Mouse (Mus musculus) neural tube, embryonic 13.5 days (tissue): ENCODE results near the gene Stpg3. TPM values are rescaled to one million over a fixed set of nuclear protein-coding genes. Genes with fewer than 3 reads are reported as not detected.
"Not testable (repeated sequence)": the region's sequence is repeated elsewhere in the genome, so short reads cannot be mapped to it uniquely, and the experiment has no call there.

Experiments
- ATAC-seq: fragments of 200-750 bp; cut with Nextera tagmentation; 2 replicates; pipeline ENCODE4 v1.8.0; 2017; ENCODE audit warnings: low read depth, mild to moderate bottlenecking, moderate TSS enrichment, moderate library complexity
- H3K27ac ChIP-seq: fragments of 300-500 bp; sonication (generic); replicated peaks from 2 replicates; pipeline ENCODE4 v1.5.1; 2015; ENCODE audit warnings: moderate library complexity, mild to moderate bottlenecking, inconsistent platforms
- H3K27me3 ChIP-seq: fragments of 300-500 bp; sonication (generic); 2 replicates; pipeline ENCODE4 v1.6.1; 2015; ENCODE audit warnings: mild to moderate bottlenecking, inconsistent platforms
- H3K36me3 ChIP-seq: fragments of 300-500 bp; sonication (generic); 2 replicates; pipeline ENCODE4 v1.6.1; 2015; ENCODE audit warnings: mild to moderate bottlenecking, inconsistent platforms
- H3K4me1 ChIP-seq: fragments of 300-500 bp; sonication (generic); replicated peaks from 2 replicates; pipeline ENCODE4 v1.6.1; 2015; ENCODE audit warnings: inconsistent platforms
- H3K4me2 ChIP-seq: fragments of 300-500 bp; sonication (generic); 2 replicates; pipeline ENCODE4 v1.6.1; 2015; ENCODE audit warnings: inconsistent platforms, mild to moderate bottlenecking, moderate library complexity
- H3K4me3 ChIP-seq: fragments of 300-500 bp; sonication (generic); 2 replicates; pipeline ENCODE4 v1.5.1; 2015; ENCODE audit warnings: mild to moderate bottlenecking, inconsistent platforms
- H3K9ac ChIP-seq: fragments of 300-500 bp; sonication (generic); 2 replicates; pipeline ENCODE4 v1.6.1; 2015; ENCODE audit warnings: moderate library complexity, mild to moderate bottlenecking, inconsistent platforms
- H3K9me3 ChIP-seq: fragments of 300-500 bp; sonication (generic); 2 replicates; pipeline ENCODE4 v1.6.1; 2016; ENCODE audit warnings: inconsistent platforms
- WGBS: fragments of 180-500 bp; shearing (Covaris S2); methylation state at CpG from one replicate; pipeline ENCODE4 v1.1.7; 2015; 5-methylcytosine and 5-hydroxymethylcytosine counted together
- polyA plus RNA-seq: library from polyadenylated mRNA; unstranded; fragments of >200 nt; fragmentation: Nextera tagmentation; extraction: Ambion mirVana; gene quantifications from 2 replicates; pipeline ENCODE4 v1.2.1, GENCODE M21; 2015

Stpg3 gene
- 0.15 TPM in 1 of 2 replicates, not detected in the other for polyA plus RNA-seq

- Histone ChIP-seq H3K9ac (no peak within 1 kb of the TSS), H3K27ac (no peak within 1 kb of the TSS), H3K4me3 (no peak within 1 kb of the TSS), H3K4me2 (no peak within 1 kb of the TSS), H3K4me1 (peaks cover 17% of the 10 kb centered on the region), H3K27me3 (peaks cover 17% of the 10 kb centered on the region; the same call in 1 of the 2 replicates), H3K9me3 (no peaks in the 10 kb centered on the region), H3K36me3 (no peaks in the 10 kb centered on the region)
- no peak for ATAC-seq
- WGBS: 77% methylated on average over 3 of the region's 3 CpGs
These were observed at the start of gene Stpg3 for GRCm38 (mm10) chr2:25214444-25214843. Gene Stpg3 (minus strand): TSS chr2:25214637.

DNA sequence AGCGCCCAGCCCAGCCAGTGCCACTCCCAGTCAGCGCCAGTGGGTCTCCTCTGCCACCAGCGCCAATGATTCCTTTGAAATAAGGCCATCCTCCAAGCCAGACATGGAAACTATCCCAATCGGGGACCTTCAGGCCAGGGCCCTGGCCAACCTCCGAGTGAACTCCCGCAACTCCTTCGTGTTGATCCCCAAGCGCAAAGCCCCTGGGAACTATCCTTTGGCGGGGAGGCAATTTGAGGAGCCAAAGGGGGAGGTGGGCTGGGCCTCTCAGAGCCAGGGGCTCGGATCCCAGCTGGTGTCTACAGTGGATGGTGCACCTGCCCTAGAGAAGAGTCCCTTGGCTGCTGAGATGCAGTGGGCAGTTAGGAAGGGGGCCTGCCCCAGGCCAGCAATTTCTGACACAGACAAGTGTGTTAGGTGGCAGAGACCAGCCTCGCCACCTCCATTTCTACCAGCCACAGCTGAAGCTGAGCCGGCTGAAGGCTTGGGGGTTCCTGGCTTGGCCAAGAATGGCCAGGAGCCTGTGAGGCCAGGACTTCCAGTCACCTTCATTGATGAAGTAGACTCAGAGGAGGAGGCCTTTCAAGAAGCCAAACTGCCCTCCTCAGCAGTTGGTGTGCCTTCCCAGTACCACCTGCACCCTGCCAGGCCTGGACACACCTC is 49.3 kb upstream of the Stpg3 start:
- peak overlapping the region; percentile 87; the same call in 1 of the 2 replicates for H3K27ac ChIP-seq
- peak overlapping the region; percentile 94 for H3K4me2 ChIP-seq
- ATAC-seq: no peak
- H3K36me3 ChIP-seq: peaks cover 7% of the 10 kb centered on the region; the same call in 1 of the 2 replicates
- peak overlapping the region; percentile 81 for H3K4me3 ChIP-seq
- peaks cover 59% of the 10 kb centered on the region for H3K4me1 ChIP-seq
- peaks cover 13% of the 10 kb centered on the region for H3K27me3 ChIP-seq
- WGBS: 15% methylated on average over 12 of the region's 12 CpGs
- peak overlapping the region; percentile 81 for H3K9ac ChIP-seq
- no peaks in the 10 kb centered on the region for H3K9me3 ChIP-seq

GRCm38 (mm10) chr2:25262795-25263622 is 48.6 kb upstream of the Stpg3 start:
- peaks cover 54% of the 10 kb centered on the region for H3K4me1 ChIP-seq
- no peaks in the 10 kb centered on the region for H3K9me3 ChIP-seq
- H3K27me3 ChIP-seq: peaks cover 13% of the 10 kb centered on the region
- H3K27ac ChIP-seq: peak overlapping the region; percentile 87
- H3K36me3 ChIP-seq: no peaks in the 10 kb centered on the region
- H3K4me3 ChIP-seq: peak overlapping the region; percentile 81
- under 1% methylated on average over 82 of the region's 82 CpGs for WGBS
- H3K9ac ChIP-seq: peak overlapping the region; percentile 81
- peak; percentile 28 for ATAC-seq
- peak overlapping the region; percentile 94 for H3K4me2 ChIP-seq

GRCm38 (mm10) chr2:25262291-25262767 is 47.9 kb upstream of the Stpg3 start, which contains the start of gene Tprn:
Gene Tprn (plus strand): TSS chr2:25262618.
- peaks cover 48% of the 10 kb centered on the region for H3K4me1 ChIP-seq

GRCm38 (mm10) chr2:25261870-25262269 is 47.4 kb upstream of the Stpg3 start:
- Histone ChIP-seq H3K4me1 (peaks cover 47% of the 10 kb centered on the region), H3K27ac (peak overlapping the region; percentile 68), H3K4me2 (peak overlapping the region; percentile 94), H3K9me3 (no peaks in the 10 kb centered on the region), H3K27me3 (peaks cover 13% of the 10 kb centered on the region), H3K36me3 (no peaks in the 10 kb centered on the region), H3K9ac (peak overlapping the region; percentile 62), H3K4me3 (peak overlapping the region; percentile 81)
- ATAC-seq: peak; percentile 2; the same call in 1 of the 2 replicates
- WGBS: 57% methylated on average over 12 of the region's 12 CpGs

More at GRCm38 (mm10) chr2:25262291-25262767, 47.9 kb upstream of the Stpg3 start, which contains the start of gene Tprn:
- WGBS: 1% methylated on average over 39 of the region's 39 CpGs
- Histone ChIP-seq H3K27ac (peak within 1 kb of the TSS; percentile 87), H3K27me3 (peaks cover 13% of the 10 kb centered on the region), H3K4me2 (peak within 1 kb of the TSS; percentile 94), H3K9me3 (no peaks in the 10 kb centered on the region), H3K36me3 (no peaks in the 10 kb centered on the region), H3K9ac (peak within 1 kb of the TSS; percentile 81), H3K4me3 (peak within 1 kb of the TSS; percentile 81)
- ATAC-seq: peak; percentile 98

DNA sequence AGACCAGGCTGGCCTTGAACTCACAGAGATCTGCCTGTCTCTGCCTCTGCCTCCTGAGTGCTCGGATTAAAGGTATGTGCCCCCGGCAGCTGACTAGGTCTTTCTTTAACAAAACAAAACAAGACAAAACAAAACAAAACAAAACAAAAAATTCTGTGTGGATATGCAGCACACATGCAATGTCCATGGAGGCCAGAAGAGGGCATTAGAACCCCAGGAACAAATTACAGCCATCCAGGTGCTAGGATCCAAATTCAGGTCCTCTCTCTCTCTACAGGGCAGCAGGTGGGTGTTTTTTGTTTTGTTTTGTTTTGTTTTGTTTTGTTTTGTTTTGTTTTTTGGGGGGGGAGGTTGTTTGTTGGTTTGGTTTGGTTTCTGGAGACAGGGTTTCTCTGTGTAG is 44.5 kb upstream of the Stpg3 start:
- Histone ChIP-seq H3K4me3 (no peak overlapping the region), H3K9ac (no peak overlapping the region), H3K27ac (no peak overlapping the region), H3K4me1 (peaks cover 38% of the 10 kb centered on the region), H3K36me3 (no peaks in the 10 kb centered on the region), H3K27me3 (peaks cover 5% of the 10 kb centered on the region), H3K9me3 (no peaks in the 10 kb centered on the region), H3K4me2 (no peak overlapping the region)
- WGBS: 54% methylated on average over 2 of the region's 2 CpGs
- ATAC-seq: no peak

- H3K9ac ChIP-seq, H3K4me2 ChIP-seq, H3K27me3 ChIP-seq, H3K27ac ChIP-seq, H3K9me3 ChIP-seq, H3K4me3 ChIP-seq, ATAC-seq: not testable (repeated sequence)
- WGBS: 91% methylated on average over 5 of the region's 5 CpGs
- Histone ChIP-seq H3K36me3 (peaks cover 12% of the 10 kb centered on the region; the same call in 1 of the 2 replicates), H3K4me1 (peaks cover 29% of the 10 kb centered on the region)
These were observed 42.8 kb upstream of the Stpg3 start for GRCm38 (mm10) chr2:25257250-25257649.

- H3K4me3 ChIP-seq: peak overlapping the region; percentile 79
- H3K9ac ChIP-seq: peak overlapping the region; percentile 88
- 59% methylated on average over 12 of the region's 12 CpGs for WGBS
- not testable (repeated sequence) for H3K27me3 ChIP-seq, H3K27ac ChIP-seq, H3K9me3 ChIP-seq, ATAC-seq
- peak overlapping the region; percentile 100 for H3K4me2 ChIP-seq
- peaks cover 25% of the 10 kb centered on the region for H3K4me1 ChIP-seq
- H3K36me3 ChIP-seq: peaks cover 18% of the 10 kb centered on the region
These were observed 42.1 kb upstream of the Stpg3 start for GRCm38 (mm10) chr2:25256443-25257109.

DNA sequence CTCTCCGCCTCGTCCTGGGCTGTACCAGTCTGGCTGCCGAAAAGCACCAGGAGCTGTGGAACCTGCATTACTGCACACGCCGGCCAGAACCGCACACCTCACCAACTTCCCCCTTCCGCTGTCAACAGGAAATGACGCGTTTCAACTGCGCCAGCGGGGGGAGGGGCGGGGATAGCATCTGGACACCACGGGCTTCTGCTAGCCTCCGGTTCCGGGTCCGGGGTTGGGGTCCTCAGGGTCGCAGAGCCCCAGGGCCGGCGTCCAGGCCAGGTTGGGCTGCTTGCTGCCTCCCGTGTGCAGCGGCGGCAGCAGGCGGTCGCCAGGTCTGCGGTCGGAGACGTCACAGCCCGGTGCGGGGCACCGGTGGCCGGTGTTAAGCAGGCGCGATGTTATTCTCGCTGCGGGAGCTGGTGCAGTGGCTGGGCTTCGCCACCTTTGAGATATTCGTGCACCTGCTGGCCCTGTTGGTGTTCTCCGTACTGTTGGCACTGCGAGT is 40.9 kb upstream of the Stpg3 start, which contains the start of gene Tmem203:
Gene Tmem203 (plus strand): TSS at position 156 of the 496 bp plus-strand sequence.
- Histone ChIP-seq H3K4me1 (peaks cover 25% of the 10 kb centered on the region), H3K27ac (peak within 1 kb of the TSS; percentile 81), H3K9ac (peak within 1 kb of the TSS; percentile 88), H3K36me3 (peaks cover 31% of the 10 kb centered on the region), H3K4me3 (peak within 1 kb of the TSS; percentile 79), H3K9me3 (no peaks in the 10 kb centered on the region), H3K27me3 (no peaks in the 10 kb centered on the region), H3K4me2 (peak within 1 kb of the TSS; percentile 100)
- peak; percentile 87 for ATAC-seq
- WGBS: under 1% methylated on average over 39 of the region's 39 CpGs

DNA sequence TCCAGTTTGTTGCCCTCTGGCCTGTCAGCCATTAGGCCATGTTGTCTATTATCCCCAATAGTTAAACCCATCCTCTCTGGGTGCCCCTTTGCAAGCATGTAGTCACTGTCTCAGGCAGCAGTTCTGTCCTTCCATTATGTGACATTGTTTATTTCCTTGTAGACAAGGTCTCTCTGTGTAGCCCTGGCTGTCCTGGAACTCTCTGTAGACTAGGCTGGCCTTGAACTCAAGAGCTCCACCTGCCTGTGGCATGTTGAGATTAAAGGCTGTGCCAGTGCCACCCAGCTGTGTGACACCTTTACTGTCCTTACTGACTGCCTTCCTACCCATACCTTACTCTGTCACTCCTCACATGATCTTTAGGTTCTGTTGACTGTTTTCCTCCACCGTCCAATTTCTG is 37.9 kb upstream of the Stpg3 start:
- Histone ChIP-seq H3K36me3 (peaks cover 59% of the 10 kb centered on the region), H3K4me3 (no peak overlapping the region), H3K27ac (no peak overlapping the region), H3K4me2 (no peak overlapping the region), H3K9me3 (no peaks in the 10 kb centered on the region), H3K4me1 (peaks cover 25% of the 10 kb centered on the region), H3K9ac (no peak overlapping the region), H3K27me3 (no peaks in the 10 kb centered on the region)
- 85% methylated on average over 1 of the region's 1 CpGs for WGBS
- no peak for ATAC-seq
